Mouse (Mus musculus) erythroblast, embryonic 14.5 days (primary cell): ENCODE results near the gene Kcnab2.

Experiments used
- GATA1 ChIP-seq: IDR thresholded peaks from 2 replicates; pipeline ENCODE4 v1.6.1; 2012; ENCODE audit warnings: low read length, inconsistent platforms, mixed read lengths
- TAL1 ChIP-seq: IDR thresholded peaks from 3 replicates; pipeline ENCODE4 v1.6.1; 2012; ENCODE audit warnings: low read length, inconsistent platforms, mixed read lengths

DNA sequence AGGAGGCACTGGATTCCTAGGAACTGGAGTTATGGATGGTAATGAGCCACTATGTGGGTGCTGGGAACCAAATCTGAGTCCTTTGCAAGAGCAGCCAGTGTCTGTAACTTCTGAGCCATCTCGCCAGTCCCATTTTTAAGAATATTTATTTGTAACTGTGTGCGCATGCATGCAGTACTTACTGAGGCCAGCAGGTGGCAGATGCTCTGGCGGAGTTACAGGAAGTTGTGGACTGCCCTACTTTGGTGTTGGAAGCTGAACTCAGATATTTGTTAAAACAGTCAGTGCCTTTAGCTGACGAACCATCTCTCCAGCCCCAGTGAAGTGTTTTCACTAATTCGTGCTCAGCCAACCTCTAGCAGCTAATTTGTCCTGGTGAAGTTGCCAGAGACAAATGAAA, 52.7 kb downstream of the Kcnab2 start:
- TF ChIP-seq GATA1 (no peak), TAL1 (no peak)
